In genomic region chr12:13164791-13165190, GRCm38 (mm10) we compare ENCODE assay signal across 14 mouse cellular contexts.
"Had no signal": no experiment of that assay in that cellular context is flagged by ENCODE, and none has a peak within 500 bp of the region (broad histone marks: within the 10 kb centered on the region; RNA-seq: fewer than 3 reads in every experiment).

No protein-coding gene starts in this region.

- H3K4me1 ChIP-seq: liver, embryonic 15.5 days; megakaryocyte, embryonic 14.5 days had no signal

- H3K4me2 ChIP-seq: limb, embryonic 13.5 days; liver, embryonic 11.5 days; liver, embryonic 15.5 days; midbrain, embryonic 12.5 days; neural tube, embryonic 15.5 days had no signal

- DNase-seq: kidney, adult 11 months; layer of hippocampus, adult 9-11 months; lung, adult 2 months; lung, postnatal 10 days; right cerebral cortex, adult 18-20 months; right cerebral cortex, postnatal 25 days; thymus, postnatal 36 days had no signal

- H3K9me3 ChIP-seq: limb, embryonic 13.5 days; liver, embryonic 15.5 days; megakaryocyte, embryonic 14.5 days; midbrain, embryonic 12.5 days; neural tube, embryonic 15.5 days had no signal

- H3K4me3 ChIP-seq: limb, embryonic 13.5 days; liver, embryonic 15.5 days; megakaryocyte, embryonic 14.5 days; midbrain, embryonic 12.5 days; neural tube, embryonic 15.5 days had no signal

- H3K36me3 ChIP-seq: limb, embryonic 13.5 days; liver, embryonic 15.5 days; midbrain, embryonic 12.5 days; neural tube, embryonic 15.5 days had no signal

- H3K27ac ChIP-seq: limb, embryonic 13.5 days; liver, embryonic 15.5 days; macrophage; midbrain, embryonic 12.5 days; neural tube, embryonic 15.5 days had no signal

- H3K27me3 ChIP-seq: liver, embryonic 15.5 days; midbrain, embryonic 12.5 days; neural tube, embryonic 15.5 days had no signal

- H3K9ac ChIP-seq: limb, embryonic 13.5 days; liver, embryonic 15.5 days; midbrain, embryonic 12.5 days; neural tube, embryonic 15.5 days had no signal
